Mouse (Mus musculus) liver, embryonic 12.5 days (tissue): ENCODE data around the gene March11. TPM values are rescaled to one million over a fixed set of nuclear protein-coding genes. Genes with fewer than 3 reads are reported as not detected.
A peak's percentile ranks its signal among the peaks of the same experiment; 100 is the strongest.

Experiments
- ATAC-seq: fragments of 200-750 bp; cut with Nextera tagmentation; 2 replicates; pipeline ENCODE4 v1.8.0; 2017; ENCODE audit warnings: moderate number of reproducible peaks, mild to moderate bottlenecking, moderate library complexity
- H3K27ac ChIP-seq: fragments of 300-500 bp; sonication (generic); 2 replicates; pipeline ENCODE4 v1.5.1; 2016; ENCODE audit warnings: mild to moderate bottlenecking
- H3K27me3 ChIP-seq: fragments of 300-500 bp; sonication (generic); replicated peaks from 2 replicates; pipeline ENCODE4 v1.6.1; 2016; ENCODE audit warnings: mild to moderate bottlenecking, moderate library complexity
- H3K36me3 ChIP-seq: fragments of 300-500 bp; sonication (generic); 2 replicates; pipeline ENCODE4 v1.6.1; 2016; ENCODE audit warnings: mild to moderate bottlenecking, moderate library complexity
- H3K4me1 ChIP-seq: fragments of 300-500 bp; sonication (generic); 2 replicates; pipeline ENCODE4 v1.6.1; 2016
- H3K4me2 ChIP-seq: fragments of 300-500 bp; sonication (generic); 2 replicates; pipeline ENCODE4 v1.6.1; 2016; ENCODE audit warnings: mild to moderate bottlenecking, moderate library complexity
- H3K4me3 ChIP-seq: fragments of 300-500 bp; sonication (generic); 2 replicates; pipeline ENCODE4 v1.5.1; 2016; ENCODE audit warnings: mild to moderate bottlenecking, moderate library complexity
- H3K9ac ChIP-seq: fragments of 300-500 bp; sonication (generic); 2 replicates; pipeline ENCODE4 v1.6.1; 2016; ENCODE audit warnings: mild to moderate bottlenecking, moderate library complexity
- H3K9me3 ChIP-seq: fragments of 300-500 bp; sonication (generic); replicated peaks from 2 replicates; pipeline ENCODE4 v1.6.1; 2016; ENCODE audit warnings: mild to moderate bottlenecking, moderate library complexity
- WGBS: fragments of 180-500 bp; shearing (Covaris S2); methylation state at CpG from one replicate; pipeline ENCODE4 v1.1.7; 2016; ENCODE audit not compliant: insufficient replicate concordance; 5-methylcytosine and 5-hydroxymethylcytosine counted together
- polyA plus RNA-seq: library from polyadenylated mRNA; unstranded; fragments of >200 nt; fragmentation: Nextera tagmentation; extraction: Ambion mirVana; gene quantifications from 2 replicates; pipeline ENCODE4 v1.2.1, GENCODE M21; 2016

March11 gene
- polyA plus RNA-seq, result 0.28 TPM in 1 of 2 replicates, not detected in the other

DNA sequence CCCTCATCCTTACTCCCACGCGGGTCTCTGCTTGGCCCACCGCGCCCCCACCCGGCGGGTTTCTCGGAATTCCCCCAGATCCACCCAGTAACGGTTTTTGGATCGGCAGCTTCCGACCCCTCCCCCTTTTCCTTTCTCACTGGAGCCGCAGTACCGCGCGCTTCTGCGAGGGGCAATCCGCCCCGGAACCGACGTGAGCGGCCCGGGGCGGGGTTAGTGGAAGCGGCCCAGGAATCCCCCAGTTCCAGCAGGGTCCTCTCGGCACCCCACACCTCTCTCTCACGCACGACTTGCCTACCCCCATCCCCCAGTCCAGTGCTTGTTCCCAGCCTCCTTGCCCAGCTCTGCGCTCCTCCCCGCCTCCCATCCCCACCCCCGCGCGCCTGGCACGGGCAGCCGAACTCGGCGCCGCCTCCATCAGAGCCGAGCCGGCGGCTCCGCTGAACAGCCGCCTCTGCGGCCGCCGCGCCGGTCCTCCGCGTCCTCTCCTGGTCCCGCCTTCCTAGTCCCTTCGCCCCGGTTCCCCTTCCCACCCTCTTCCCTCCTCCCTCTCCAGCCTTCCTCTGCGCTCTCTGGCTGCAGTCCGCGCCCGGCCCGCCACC, at the start of gene March11:
TSS of gene March11 (plus strand) at position 420 of the 602 bp plus-strand sequence.
- H3K9ac ChIP-seq, result no peak within 1 kb of the TSS
- peak within 1 kb of the TSS; percentile 67 for H3K4me2 ChIP-seq
- H3K4me3 ChIP-seq, result peak within 1 kb of the TSS; percentile 45
- H3K9me3 ChIP-seq, result no peaks in the 10 kb centered on the region
- H3K27ac ChIP-seq, result no peak within 1 kb of the TSS
- H3K27me3 ChIP-seq, result peaks cover 30% of the 10 kb centered on the region
- ATAC-seq, result 0 out of 2 replicates have a peak, but pooled peaks have one; percentile 18
- no peaks in the 10 kb centered on the region for H3K36me3 ChIP-seq
- H3K4me1 ChIP-seq, result 0 out of 2 replicates have a peak, but pooled peaks cover 7% of the 10 kb centered on the region
- 2% methylated on average over 50 of the region's 56 CpGs for WGBS

DNA sequence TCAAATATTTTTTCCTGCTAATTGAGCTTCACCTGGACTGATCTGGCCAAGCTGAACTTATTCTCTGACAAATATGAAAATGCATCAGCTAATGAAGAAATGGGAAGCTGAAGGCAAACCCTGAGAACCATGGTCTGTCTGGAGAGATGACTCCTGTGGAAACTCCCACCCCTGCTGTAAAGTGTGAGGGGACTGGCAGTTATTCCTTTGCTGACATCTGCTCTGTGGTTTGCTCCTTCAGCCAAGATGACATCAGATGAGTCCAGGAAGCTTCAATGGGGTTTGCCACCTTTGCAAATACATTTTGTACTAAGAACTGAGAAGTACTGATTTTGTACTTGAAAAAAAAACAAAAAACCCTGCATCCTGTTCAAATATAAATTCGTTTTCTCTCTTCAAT, 46.5 kb upstream of the March11 start:
- WGBS, result 36% methylated on average over 1 of the region's 1 CpGs
- no peaks in the 10 kb centered on the region for H3K36me3 ChIP-seq
- H3K4me2 ChIP-seq, result no peak overlapping the region
- H3K27me3 ChIP-seq, result no peaks in the 10 kb centered on the region
- no peaks in the 10 kb centered on the region for H3K4me1 ChIP-seq
- no peak overlapping the region for H3K4me3 ChIP-seq
- H3K9ac ChIP-seq, result no peak overlapping the region
- no peak for ATAC-seq
- no peaks in the 10 kb centered on the region for H3K9me3 ChIP-seq
- H3K27ac ChIP-seq, result no peak overlapping the region

DNA sequence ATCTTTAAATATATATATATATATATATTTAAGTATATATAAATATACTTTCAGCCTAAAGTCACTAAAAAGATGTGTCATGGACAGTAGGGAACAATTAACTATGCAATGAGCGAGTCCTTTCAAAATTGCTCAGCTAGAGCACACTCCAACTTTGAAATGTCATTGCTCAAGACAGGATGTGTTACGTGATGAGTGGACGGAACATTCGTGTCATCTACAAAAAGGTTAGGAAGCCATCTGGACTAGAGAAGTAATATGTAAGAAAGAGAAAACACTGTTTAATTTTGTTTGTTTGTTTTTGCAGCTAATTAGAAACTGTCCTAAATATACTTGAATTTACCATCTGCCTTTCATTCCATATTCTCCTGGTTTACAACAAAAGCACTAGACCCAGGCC, 39.3 kb upstream of the March11 start:
- no peaks in the 10 kb centered on the region for H3K36me3 ChIP-seq
- no peak overlapping the region for H3K4me3 ChIP-seq
- no peak for ATAC-seq
- H3K9ac ChIP-seq, result no peak overlapping the region
- 68% methylated on average over 4 of the region's 4 CpGs for WGBS
- no peak overlapping the region for H3K4me2 ChIP-seq
- no peaks in the 10 kb centered on the region for H3K4me1 ChIP-seq
- H3K9me3 ChIP-seq, result no peaks in the 10 kb centered on the region
- no peak overlapping the region for H3K27ac ChIP-seq
- no peaks in the 10 kb centered on the region for H3K27me3 ChIP-seq

DNA sequence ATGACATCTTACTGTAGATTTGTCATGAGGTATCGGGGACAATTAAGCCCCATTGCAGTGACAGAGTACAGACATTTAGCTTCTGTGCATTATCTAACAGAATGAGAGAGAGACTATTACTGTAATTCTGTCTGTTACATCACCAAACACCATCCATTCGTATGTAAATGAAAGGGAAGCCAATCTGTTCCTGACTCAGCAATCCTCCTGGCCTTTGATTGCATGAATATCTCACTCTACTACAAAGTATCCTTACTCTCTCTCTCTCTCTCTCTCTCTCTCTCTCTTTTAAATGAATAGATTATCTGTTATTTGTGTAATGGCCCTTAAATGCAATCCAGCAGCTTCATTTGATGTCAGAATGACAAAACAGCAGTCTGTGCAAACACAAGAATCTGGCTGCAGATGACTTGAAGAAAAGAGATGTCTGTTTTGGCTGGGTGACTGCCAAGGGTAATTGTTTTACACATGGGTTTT, 32.8 kb upstream of the March11 start:
- Histone ChIP-seq H3K4me1 (no peaks in the 10 kb centered on the region), H3K27me3 (no peaks in the 10 kb centered on the region), H3K9me3 (no peaks in the 10 kb centered on the region), H3K27ac (no peak overlapping the region), H3K36me3 (no peaks in the 10 kb centered on the region), H3K9ac (no peak overlapping the region), H3K4me2 (no peak overlapping the region), H3K4me3 (no peak overlapping the region)
- no peak for ATAC-seq
- 54% methylated on average over 2 of the region's 2 CpGs for WGBS

DNA sequence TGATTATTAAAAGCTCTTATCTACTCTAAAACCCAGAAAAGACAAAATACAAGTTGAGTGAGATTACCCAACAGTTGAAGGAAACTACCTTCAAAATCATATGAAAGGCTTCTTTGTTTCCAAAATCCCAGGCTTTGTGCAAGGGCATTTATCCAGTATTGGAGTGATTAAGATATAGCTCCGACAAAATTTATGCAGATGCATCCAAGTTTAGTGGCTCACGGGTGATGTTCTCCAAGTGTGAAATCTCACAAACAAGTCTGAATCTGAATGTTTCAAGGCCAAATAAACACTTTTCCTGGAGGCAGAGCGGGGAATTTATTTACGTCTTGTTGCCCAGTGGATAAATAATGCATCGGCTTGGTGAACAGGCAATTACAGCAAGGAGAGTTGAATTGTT, 32.2 kb upstream of the March11 start:
- ATAC-seq, result no peak
- H3K4me3 ChIP-seq, result no peak overlapping the region
- 74% methylated on average over 5 of the region's 5 CpGs for WGBS

DNA sequence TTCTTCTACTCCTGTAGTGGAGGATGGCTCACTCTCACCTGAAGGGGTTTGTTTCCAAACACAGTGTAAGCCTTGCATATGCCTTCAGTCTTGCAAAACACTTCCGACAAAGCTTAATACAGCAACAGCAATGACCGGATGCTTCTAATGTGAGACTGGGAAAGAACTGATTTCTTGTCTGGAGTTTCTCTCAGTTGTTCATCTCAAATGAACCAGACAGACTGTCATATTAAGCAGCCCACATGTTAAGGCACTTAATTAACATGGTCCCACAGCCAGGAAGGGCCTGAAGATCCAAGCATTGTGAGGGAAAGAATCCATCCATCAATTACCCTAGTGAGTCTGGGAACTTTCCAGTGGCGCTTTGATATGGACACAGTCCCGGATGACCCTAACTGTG, 17.0 kb upstream of the March11 start:
- Histone ChIP-seq H3K27me3 (no peaks in the 10 kb centered on the region), H3K4me1 (no peaks in the 10 kb centered on the region), H3K9me3 (no peaks in the 10 kb centered on the region), H3K36me3 (no peaks in the 10 kb centered on the region), H3K27ac (no peak overlapping the region), H3K4me3 (no peak overlapping the region), H3K4me2 (no peak overlapping the region), H3K9ac (no peak overlapping the region)
- ATAC-seq, result no peak
- WGBS, result 70% methylated on average over 4 of the region's 4 CpGs

More for the DNA sequence above, 32.2 kb upstream of the March11 start:
- no peak overlapping the region for H3K9ac ChIP-seq
- no peaks in the 10 kb centered on the region for H3K9me3 ChIP-seq
- no peak overlapping the region for H3K27ac ChIP-seq
- no peaks in the 10 kb centered on the region for H3K36me3 ChIP-seq
- no peaks in the 10 kb centered on the region for H3K4me1 ChIP-seq
- H3K27me3 ChIP-seq, result no peaks in the 10 kb centered on the region
- H3K4me2 ChIP-seq, result no peak overlapping the region

DNA sequence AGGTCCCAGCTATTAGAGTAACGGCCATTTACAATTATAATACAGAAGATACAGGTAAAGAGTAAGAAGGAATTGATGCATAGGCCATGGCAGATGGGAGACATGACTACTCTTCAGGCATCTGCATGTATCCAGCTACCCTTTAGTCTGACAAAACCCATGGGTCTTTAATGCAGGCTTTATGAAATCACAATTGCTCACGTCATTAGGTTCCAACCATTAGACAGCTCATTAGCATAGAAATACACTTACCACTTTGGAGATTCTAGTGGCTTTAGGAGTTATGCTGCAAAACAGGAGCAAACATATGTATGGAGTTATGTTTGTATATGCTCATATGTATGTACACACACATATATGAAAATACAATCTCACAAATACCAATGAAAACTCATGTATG, 16.0 kb upstream of the March11 start:
- Histone ChIP-seq H3K9me3 (no peaks in the 10 kb centered on the region), H3K4me3 (no peak overlapping the region), H3K4me1 (no peaks in the 10 kb centered on the region), H3K36me3 (no peaks in the 10 kb centered on the region), H3K27ac (no peak overlapping the region), H3K9ac (no peak overlapping the region), H3K4me2 (no peak overlapping the region), H3K27me3 (no peaks in the 10 kb centered on the region)
- ATAC-seq, result no peak
- WGBS, result 56% methylated on average over 2 of the region's 2 CpGs

DNA sequence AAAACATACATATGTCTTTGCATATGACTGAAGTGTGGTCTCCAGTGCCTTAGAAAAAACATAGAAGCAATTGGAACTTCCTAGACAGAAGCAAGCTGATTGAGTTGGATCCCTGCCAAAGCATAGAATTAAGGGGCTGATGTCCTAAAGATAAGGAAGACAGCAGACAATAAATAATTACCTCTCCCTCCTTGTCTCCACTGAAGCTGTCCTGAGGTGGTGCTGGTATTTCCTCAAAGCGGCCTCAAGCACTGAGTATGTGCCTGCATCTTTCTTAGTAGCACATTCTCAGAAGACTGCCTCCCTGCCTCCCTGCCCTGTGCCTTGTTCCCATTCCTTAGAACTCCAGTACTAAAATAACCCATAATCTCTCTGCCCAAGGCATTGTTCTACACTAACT, 15.6 kb upstream of the March11 start:
- H3K4me1 ChIP-seq, result no peaks in the 10 kb centered on the region
- no peaks in the 10 kb centered on the region for H3K27me3 ChIP-seq
- H3K9ac ChIP-seq, result no peak overlapping the region
- H3K4me2 ChIP-seq, result no peak overlapping the region
- no peak for ATAC-seq
- H3K27ac ChIP-seq, result no peak overlapping the region
- H3K36me3 ChIP-seq, result no peaks in the 10 kb centered on the region
- 53% methylated on average over 1 of the region's 1 CpGs for WGBS
- H3K4me3 ChIP-seq, result no peak overlapping the region
- no peaks in the 10 kb centered on the region for H3K9me3 ChIP-seq

DNA sequence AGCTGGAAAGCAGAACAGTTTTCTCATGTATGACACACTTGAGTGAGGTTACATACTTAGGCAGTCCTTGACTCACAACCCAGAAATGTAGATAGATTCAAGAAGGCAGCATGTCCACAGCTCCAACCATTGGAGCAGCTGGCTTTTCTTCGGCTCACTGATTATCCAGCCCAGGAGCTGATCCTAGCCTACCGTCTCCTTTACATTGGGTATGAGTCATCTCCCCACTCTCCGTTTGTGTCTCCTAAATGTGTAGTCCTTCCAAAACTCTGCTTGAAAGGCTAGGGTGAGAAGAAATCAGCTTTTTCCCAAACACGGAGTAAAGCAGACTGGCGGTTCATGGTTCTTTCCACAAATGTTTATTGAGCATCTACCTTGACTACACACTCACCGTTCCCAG, 10.2 kb upstream of the March11 start:
- 71% methylated on average over 6 of the region's 6 CpGs for WGBS
- no peaks in the 10 kb centered on the region for H3K4me1 ChIP-seq
- H3K4me3 ChIP-seq, result no peak overlapping the region
- no peak for ATAC-seq
- no peaks in the 10 kb centered on the region for H3K27me3 ChIP-seq
- H3K36me3 ChIP-seq, result no peaks in the 10 kb centered on the region
- no peaks in the 10 kb centered on the region for H3K9me3 ChIP-seq
- H3K9ac ChIP-seq, result no peak overlapping the region
- H3K27ac ChIP-seq, result no peak overlapping the region
- H3K4me2 ChIP-seq, result no peak overlapping the region

DNA sequence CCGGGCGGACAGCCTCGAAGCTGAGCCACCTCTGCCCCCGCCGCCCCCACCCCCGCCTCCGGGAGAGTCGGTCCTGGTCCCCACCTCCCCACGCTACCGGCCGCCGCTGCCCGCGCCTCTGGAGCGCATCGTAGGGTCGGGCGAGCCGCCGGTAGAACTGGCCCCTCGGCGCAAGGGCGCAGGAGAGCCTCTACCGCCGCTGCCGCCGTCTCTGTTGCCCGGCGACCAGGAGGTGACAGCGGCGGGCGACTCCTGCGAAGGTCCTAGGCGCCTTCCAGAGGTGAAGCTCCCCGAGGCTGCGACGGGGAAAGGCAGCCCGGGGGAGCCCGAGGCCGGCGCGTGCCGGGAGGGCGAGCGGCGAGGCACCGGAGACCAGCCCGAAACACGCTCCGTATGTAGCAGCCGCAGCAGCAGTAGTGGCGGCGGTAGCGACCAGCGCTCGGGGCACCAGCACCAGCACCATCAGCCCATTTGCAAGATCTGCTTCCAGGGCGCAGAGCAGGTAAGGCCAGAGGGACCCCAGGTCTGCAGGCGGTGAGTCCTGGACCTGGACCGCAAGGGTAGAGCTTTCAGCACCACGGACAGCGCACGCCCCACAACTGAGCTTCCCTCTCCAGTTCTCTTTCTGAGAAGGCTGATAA, 563 bp downstream of the March11 start:
- H3K27ac ChIP-seq, result no peak overlapping the region
- H3K4me1 ChIP-seq, result 0 out of 2 replicates have a peak, but pooled peaks cover 7% of the 10 kb centered on the region
- H3K36me3 ChIP-seq, result no peaks in the 10 kb centered on the region
- H3K9ac ChIP-seq, result no peak overlapping the region
- H3K9me3 ChIP-seq, result no peaks in the 10 kb centered on the region
- peak overlapping the region; percentile 67 for H3K4me2 ChIP-seq
- ATAC-seq, result no peak
- peak overlapping the region; percentile 45 for H3K4me3 ChIP-seq
- under 1% methylated on average over 62 of the region's 62 CpGs for WGBS
- peaks cover 30% of the 10 kb centered on the region for H3K27me3 ChIP-seq

DNA sequence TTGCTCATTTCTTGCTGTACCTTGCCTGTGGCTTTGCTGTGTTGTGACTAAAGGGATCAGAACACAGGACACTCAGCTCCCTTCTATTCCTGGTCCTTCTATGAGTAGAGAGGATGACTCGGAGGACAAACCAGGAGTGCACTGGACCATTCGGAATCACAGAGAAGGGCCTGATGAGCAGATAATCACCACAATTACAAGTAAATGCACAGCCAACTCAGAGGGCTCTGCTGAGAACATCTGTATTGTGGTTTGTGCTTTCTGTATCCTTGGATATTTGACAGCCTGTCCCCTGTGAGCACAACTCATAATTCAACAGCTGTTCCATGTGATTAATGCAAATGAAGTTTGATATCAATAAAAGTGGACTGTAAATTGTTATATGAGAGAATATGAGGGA, 11.0 kb downstream of the March11 start:
- no peak overlapping the region for H3K9ac ChIP-seq
- no peak for ATAC-seq
- no peaks in the 10 kb centered on the region for H3K27me3 ChIP-seq
- no peaks in the 10 kb centered on the region for H3K9me3 ChIP-seq
- no peaks in the 10 kb centered on the region for H3K4me1 ChIP-seq
- no peak overlapping the region for H3K4me3 ChIP-seq
- H3K27ac ChIP-seq, result no peak overlapping the region
- WGBS, result 68% methylated on average over 2 of the region's 2 CpGs
- no peaks in the 10 kb centered on the region for H3K36me3 ChIP-seq
- no peak overlapping the region for H3K4me2 ChIP-seq

DNA sequence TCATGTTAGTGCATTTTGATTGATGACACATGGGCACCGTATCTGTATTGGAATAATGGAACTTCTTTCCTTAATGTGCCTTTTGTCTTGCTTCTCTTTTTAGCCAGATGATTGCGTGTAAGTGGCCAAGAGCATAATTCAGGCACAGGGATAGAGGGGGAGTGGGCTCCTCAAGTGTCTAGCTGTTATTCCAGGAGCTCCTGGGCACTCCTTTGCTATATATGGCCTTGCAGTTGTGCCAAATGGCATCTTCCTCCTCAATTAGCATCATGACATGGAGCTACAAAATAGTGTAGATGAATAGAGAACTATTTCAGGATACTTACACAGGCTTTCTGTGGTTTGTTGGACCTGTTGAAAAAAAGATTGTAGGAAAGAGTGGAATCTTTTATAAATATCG, 11.6 kb downstream of the March11 start:
- WGBS, result 66% methylated on average over 3 of the region's 3 CpGs

More for the DNA sequence above, 11.6 kb downstream of the March11 start:
- Histone ChIP-seq H3K9me3 (no peaks in the 10 kb centered on the region), H3K36me3 (no peaks in the 10 kb centered on the region), H3K27ac (no peak overlapping the region), H3K27me3 (no peaks in the 10 kb centered on the region), H3K9ac (no peak overlapping the region), H3K4me3 (no peak overlapping the region), H3K4me1 (no peaks in the 10 kb centered on the region), H3K4me2 (no peak overlapping the region)
- no peak for ATAC-seq
